In genomic region chr4:133013266-133013891, GRCm38 (mm10) we compare ENCODE assay signal across 8 mouse cellular contexts. TPM values are rescaled to one million over a fixed set of nuclear protein-coding genes. Genes with fewer than 3 reads are reported as not detected.
DNase-seq lines count a peak whose midpoint lies in the region; ATAC-seq lines count a peak whose summit lies in the region.

No protein-coding gene starts in this region.

- peak overlapping the region; percentile 99 for H3K27ac ChIP-seq in heart, embryonic 10.5 days
- peak overlapping the region; percentile 27; the same call in 1 of the 2 replicates for H3K27ac ChIP-seq in liver, embryonic 16.5 days (ENCODE audit: low read length)

- peaks cover 6% of the 10 kb centered on the region; the same call in 1 of the 2 replicates for H3K27me3 ChIP-seq in heart, embryonic 10.5 days (ENCODE audit: insufficient read depth, poor library complexity, severe bottlenecking)
- peaks cover 44% of the 10 kb centered on the region for H3K27me3 ChIP-seq in liver, embryonic 16.5 days (ENCODE audit: control insufficient read depth, insufficient read depth, low read depth, low read length)

- no peaks in the 10 kb centered on the region for H3K9me3 ChIP-seq in heart, embryonic 10.5 days
- H3K9me3 ChIP-seq in liver, embryonic 16.5 days (replicated peaks; ENCODE audit: control insufficient read depth, low read length): no peaks in the 10 kb centered on the region

- H3K4me1 ChIP-seq in heart, embryonic 10.5 days: peaks cover 70% of the 10 kb centered on the region
- H3K4me1 ChIP-seq in liver, embryonic 16.5 days (ENCODE audit: control insufficient read depth, low read depth, low read length): peaks cover 39% of the 10 kb centered on the region

- peaks cover 4% of the 10 kb centered on the region; the same call in 1 of the 2 replicates for H3K36me3 ChIP-seq in heart, embryonic 10.5 days
- H3K36me3 ChIP-seq in liver, embryonic 16.5 days (ENCODE audit: control insufficient read depth, insufficient read depth): no peaks in the 10 kb centered on the region

- H3K4me2 ChIP-seq in liver, embryonic 16.5 days (ENCODE audit: low read depth, low read length): peak overlapping the region; percentile 85

- peak overlapping the region; percentile 96 for H3K4me3 ChIP-seq in heart, embryonic 10.5 days
- H3K4me3 ChIP-seq in liver, embryonic 16.5 days (ENCODE audit: low read depth, low read length): peak overlapping the region; percentile 76

- peak overlapping the region; percentile 74 for H3K9ac ChIP-seq in liver, embryonic 16.5 days (ENCODE audit: low read depth, low read length)

- ATAC-seq in liver, embryonic 16.5 days (ENCODE audit: low read depth): peak; percentile 3; the same call in 1 of the 2 replicates

- WGBS in heart, embryonic 10.5 days: 7% methylated on average over 17 of the region's 18 CpGs
- 5% methylated on average over 17 of the region's 18 CpGs for WGBS in liver, embryonic 16.5 days (ENCODE audit: insufficient replicate concordance)

- peak; percentile 49 to 55 for DNase-seq in spleen, adult 18-20 months
- no peak for DNase-seq in spleen, adult 12 weeks (ENCODE audit: low spot score)
- peak; percentile 49 for DNase-seq in embryo, embryonic 11 days
- no peak for DNase-seq in heart, embryonic 10.5 days (ENCODE audit: low spot score)
- DNase-seq in kidney, adult 8-10 months: peak; percentile 76
- peak; percentile 42 for DNase-seq in retina, embryonic 14.5 days (ENCODE audit: low spot score)
- peak; percentile 48 to 65 for DNase-seq in urinary bladder, postnatal 36 days (ENCODE audit: low spot score in 2 of 2)

RNA-seq across cellular contexts. Expression of gene Ahdc1, which starts 2.3 kb away (rescaled TPM):
- polyA plus RNA-seq in heart, embryonic 10.5 days (2016; fragmentation: Nextera tagmentation; extraction: Ambion mirVana): 8.4 and 12.2 TPM in 2 replicates
- polyA plus RNA-seq in liver, embryonic 16.5 days (2015; fragmentation: Nextera tagmentation; extraction: Ambion mirVana): 0.70 and 1.6 TPM in 2 replicates

RNA-seq across cellular contexts. Expression of gene Fgr, which starts 39.5 kb away (rescaled TPM):
- polyA plus RNA-seq in heart, embryonic 10.5 days (2016; fragmentation: Nextera tagmentation; extraction: Ambion mirVana): 0.36 and 0.43 TPM in 2 replicates
- polyA plus RNA-seq in liver, embryonic 16.5 days (2015; fragmentation: Nextera tagmentation; extraction: Ambion mirVana): 2.4 and 3.2 TPM in 2 replicates

Comparison
In these comparisons a context has a peak if more than half of its experiments do, and no peak if none do; other contexts are left out.
1. DNase-seq: peak in spleen, adult 18-20 months (2 of 2), embryo, embryonic 11 days (single experiment), kidney, adult 8-10 months (2 of 2), retina, embryonic 14.5 days (single experiment) and urinary bladder, postnatal 36 days (2 of 2); none in spleen, adult 12 weeks (single experiment) and heart, embryonic 10.5 days (single experiment).